Mouse (Mus musculus) ES-Bruce4 (cell line): Measurements from ENCODE around the gene Gabrd.

Experiments
- CTCF ChIP-seq: IDR thresholded peaks from one replicate; pipeline ENCODE4 v1.8.1; 2011; ENCODE audit warnings: low read depth, low read length
- EP300 ChIP-seq: IDR thresholded peaks from 2 replicates; pipeline ENCODE4 v1.6.1; 2011; ENCODE audit warnings: low read depth, low read length; ENCODE audit not compliant: insufficient read depth

DNA sequence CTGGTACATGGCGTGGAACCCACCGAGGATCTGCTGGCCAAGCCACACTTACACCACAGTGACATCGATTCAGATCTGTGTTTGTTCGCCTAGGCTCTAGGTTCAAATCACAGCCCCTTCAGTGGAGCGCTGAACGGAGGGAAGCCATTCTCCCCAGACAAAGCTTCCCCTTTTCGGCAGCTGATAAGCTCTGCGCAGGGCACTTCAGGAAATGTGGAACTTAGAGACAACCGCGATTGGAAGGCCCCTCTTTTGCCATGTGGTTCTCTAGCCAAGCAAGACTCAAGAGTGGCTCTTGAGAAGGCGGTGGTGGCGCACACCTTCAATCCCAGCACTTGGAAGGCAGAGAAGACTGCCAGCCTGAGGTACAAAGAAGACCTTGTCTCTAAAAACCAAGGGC is 51.6 kb downstream of the Gabrd start:
- TF ChIP-seq EP300 (no peak), CTCF (no peak)
